Mouse (Mus musculus): ENCODE measurements around the gene Zfp449.
A peak's percentile ranks its signal among the peaks of the same experiment; 100 is the strongest.
"Not testable (repeated sequence)": the region's sequence is repeated elsewhere in the genome, so short reads cannot be mapped to it uniquely, and the experiment has no call there.

GRCm38 (mm10) chrX:56374431-56375128 is 28.4 kb downstream of the Zfp449 start, which contains the start of gene Smim10l2a:
- TF ChIP-seq CTCF (IDR thresholded peaks at IDR 0.05; ENCODE audit: low read depth, low read length) = not testable (repeated sequence)
- TF ChIP-seq POLR2A (IDR thresholded peaks at IDR 0.05; ENCODE audit: insufficient read depth, low read length) = peak; percentile 54

Measured in ES-Bruce4 (cell line).